Mouse (Mus musculus) MEL (cell line): ENCODE measurements around the gene Fmnl2. TPM values are rescaled to one million over a fixed set of nuclear protein-coding genes. Genes with fewer than 3 reads are reported as not detected.

Experiments used
- DNase-seq: peaks from one replicate; pipeline ENCODE4 v3.0.0; 2011; ENCODE audit warnings: low read depth, low spot score
- H3K27ac ChIP-seq: 2 replicates; pipeline ENCODE4 v1.5.1; 2012; ENCODE audit warnings: low read depth, mild to moderate bottlenecking, control low read depth, low read length, moderate library complexity; ENCODE audit not compliant: control insufficient read depth
- H3K27me3 ChIP-seq, 2 experiments: fragments of 150-350 bp in 1 of 2; sonication (generic) in 1 of 2; 2 replicates each; pipeline ENCODE4 v1.6.1; 2012; ENCODE audit warnings: low read length in 2 of 2, mild to moderate bottlenecking in 2 of 2, improper control_type of control experiment in 1 of 2, moderate library complexity in 1 of 2; ENCODE audit not compliant: insufficient read depth in 2 of 2, control insufficient read depth in 1 of 2
- H3K36me3 ChIP-seq, 2 experiments: 2 replicates each; pipeline ENCODE4 v1.6.1; 2012 to 2014; ENCODE audit warnings: low read length in 2 of 2, improper control_type of control experiment in 1 of 2, inconsistent platforms in 1 of 2, mild to moderate bottlenecking in 1 of 2; ENCODE audit not compliant: insufficient read depth in 2 of 2, control insufficient read depth in 1 of 2
- H3K4me1 ChIP-seq, 2 experiments: fragments of 150-350 bp in 1 of 2; sonication (generic) in 1 of 2; 2 replicates each; pipeline ENCODE4 v1.6.1; 2012; ENCODE audit warnings: low read length in 2 of 2, improper control_type of control experiment in 1 of 2, mild to moderate bottlenecking in 1 of 2; ENCODE audit not compliant: insufficient read depth in 2 of 2, control insufficient read depth in 1 of 2
- H3K4me3 ChIP-seq, 2 experiments: fragments of 150-350 bp in 1 of 2; sonication (generic) in 1 of 2; 2 replicates each; pipeline ENCODE4 v1.5.1; 2012; ENCODE audit warnings: low read depth in 2 of 2, low read length in 2 of 2, mild to moderate bottlenecking in 2 of 2, moderate library complexity in 2 of 2, control low read depth in 1 of 2, improper control_type of control experiment in 1 of 2; ENCODE audit not compliant: control insufficient read depth in 1 of 2, insufficient read depth in 1 of 2
- H3K79me2 ChIP-seq: 2 replicates; pipeline ENCODE4 v1.6.1; 2012; ENCODE audit warnings: mild to moderate bottlenecking, low read length, moderate library complexity; ENCODE audit not compliant: control insufficient read depth, poor library complexity, insufficient read depth
- H3K9ac ChIP-seq: 2 replicates; pipeline ENCODE4 v1.6.1; 2012; ENCODE audit warnings: low read depth, mild to moderate bottlenecking, control low read depth, low read length, moderate library complexity; ENCODE audit not compliant: control insufficient read depth, poor library complexity, severe bottlenecking
- H3K9me3 ChIP-seq: fragments of 150-350 bp; sonication (generic); replicated peaks from 2 replicates; pipeline ENCODE4 v1.6.1; 2012; ENCODE audit warnings: mild to moderate bottlenecking, low read length, improper control_type of control experiment, moderate library complexity; ENCODE audit not compliant: insufficient read depth
- BHLHE40 ChIP-seq: IDR thresholded peaks from 2 replicates; pipeline ENCODE4 v1.6.1; 2012; ENCODE audit warnings: low read depth, mild to moderate bottlenecking, inconsistent platforms, low read length, improper control_type of control experiment, borderline replicate concordance
- CHD2 ChIP-seq: IDR thresholded peaks from 2 replicates; pipeline ENCODE4 v1.6.1; 2011; ENCODE audit warnings: low read length, improper control_type of control experiment
- ELF1 ChIP-seq: IDR thresholded peaks from 2 replicates; pipeline ENCODE4 v1.6.1; 2014; ENCODE audit warnings: low read depth, mild to moderate bottlenecking, inconsistent platforms, low read length, improper control_type of control experiment, moderate library complexity
- EP300 ChIP-seq, 2 experiments: IDR thresholded peaks; 2 replicates each; pipeline ENCODE4 v1.6.1; 2011; ENCODE audit warnings: improper control_type of control experiment in 2 of 2, low read length in 2 of 2, low read depth in 1 of 2, mild to moderate bottlenecking in 1 of 2
- GABPA ChIP-seq: IDR thresholded peaks from 2 replicates; pipeline ENCODE4 v1.6.1; 2012; ENCODE audit warnings: low read depth, mild to moderate bottlenecking, inconsistent platforms, low read length, improper control_type of control experiment, moderate library complexity
- GATA1 ChIP-seq: IDR thresholded peaks from 2 replicates; pipeline ENCODE4 v1.6.1; 2011; ENCODE audit warnings: low read depth, low read length, improper control_type of control experiment
- HCFC1 ChIP-seq: IDR thresholded peaks from 2 replicates; pipeline ENCODE4 v1.6.1; 2012; ENCODE audit warnings: low read depth, mild to moderate bottlenecking, inconsistent platforms, low read length, improper control_type of control experiment, moderate library complexity
- KAT2A ChIP-seq: conservative IDR thresholded peaks from 2 replicates; pipeline ENCODE4 v1.6.1; 2012; ENCODE audit warnings: low read depth, low read length, improper control_type of control experiment, inconsistent platforms
- MAX ChIP-seq: IDR thresholded peaks from 2 replicates; pipeline ENCODE4 v1.6.1; 2011; ENCODE audit warnings: low read length, improper control_type of control experiment
- MAZ ChIP-seq: IDR thresholded peaks from 2 replicates; pipeline ENCODE4 v1.6.1; 2012; ENCODE audit warnings: low read depth, mild to moderate bottlenecking, inconsistent platforms, low read length, improper control_type of control experiment
- MXI1 ChIP-seq: IDR thresholded peaks from 2 replicates; pipeline ENCODE4 v1.6.1; 2011; ENCODE audit warnings: mild to moderate bottlenecking, low read depth, low read length, improper control_type of control experiment
- MYB ChIP-seq: IDR thresholded peaks from 2 replicates; pipeline ENCODE4 v1.6.1; 2011; ENCODE audit warnings: mild to moderate bottlenecking, low read depth, low read length, improper control_type of control experiment
- NELFE ChIP-seq: IDR thresholded peaks from 2 replicates; pipeline ENCODE4 v1.6.1; 2011; ENCODE audit warnings: low read depth, low read length, improper control_type of control experiment
- NRF1 ChIP-seq: IDR thresholded peaks from 2 replicates; pipeline ENCODE4 v1.6.1; 2014; ENCODE audit warnings: low read depth, mild to moderate bottlenecking, inconsistent platforms, low read length, improper control_type of control experiment, moderate library complexity; ENCODE audit not compliant: poor library complexity, insufficient read depth, severe bottlenecking
- POLR2AphosphoS5 ChIP-seq: IDR thresholded peaks from 2 replicates; pipeline ENCODE4 v1.6.1; 2012; ENCODE audit warnings: low read depth, borderline replicate concordance, mild to moderate bottlenecking, inconsistent platforms, low read length, moderate library complexity, mixed read lengths
- RCOR1 ChIP-seq: IDR thresholded peaks from 2 replicates; pipeline ENCODE4 v1.6.1; 2012; ENCODE audit warnings: low read depth, mild to moderate bottlenecking, inconsistent platforms, low read length, improper control_type of control experiment
- SIN3A ChIP-seq: IDR thresholded peaks from 2 replicates; pipeline ENCODE4 v1.6.1; 2012; ENCODE audit warnings: low read length, improper control_type of control experiment, inconsistent platforms
- SMC3 ChIP-seq: IDR thresholded peaks from 2 replicates; pipeline ENCODE4 v1.6.1; 2011; ENCODE audit warnings: low read depth, low read length, improper control_type of control experiment
- TBP ChIP-seq: IDR thresholded peaks from 2 replicates; pipeline ENCODE4 v1.8.0; 2011; ENCODE audit warnings: low read depth, low read length, improper control_type of control experiment
- TCF12 ChIP-seq: IDR thresholded peaks from 2 replicates; pipeline ENCODE4 v1.6.1; 2014; ENCODE audit warnings: low read depth, mild to moderate bottlenecking, inconsistent platforms, low read length, improper control_type of control experiment, moderate library complexity
- USF1 ChIP-seq: IDR thresholded peaks from 2 replicates; pipeline ENCODE4 v1.6.1; 2014; ENCODE audit warnings: low read depth, mild to moderate bottlenecking, inconsistent platforms, low read length, improper control_type of control experiment, moderate library complexity
- ZC3H11A ChIP-seq: IDR thresholded peaks from 2 replicates; pipeline ENCODE4 v1.6.1; 2012; ENCODE audit warnings: low read depth, mild to moderate bottlenecking, inconsistent platforms, low read length, improper control_type of control experiment
- ZMIZ1 ChIP-seq: IDR thresholded peaks from 2 replicates; pipeline ENCODE4 v1.6.1; 2012; ENCODE audit warnings: low read depth, mild to moderate bottlenecking, inconsistent platforms, low read length, improper control_type of control experiment, moderate library complexity
- ZNF384 ChIP-seq: IDR thresholded peaks from 2 replicates; pipeline ENCODE4 v1.6.1; 2012; ENCODE audit warnings: low read depth, mild to moderate bottlenecking, inconsistent platforms, low read length, improper control_type of control experiment
- polyA plus RNA-seq, 2 experiments: library from polyadenylated mRNA; stranded (reverse) in 1 of 2; unstranded in 1 of 2; fragments of >175 nt in 1 of 2; fragments of >200 nt in 1 of 2; gene quantifications; 2 replicates each; pipeline versions ENCODE4 v1.2.1 to v1.2.4; 2012; ENCODE audit warnings: low replicate concordance in 2 of 2, low read depth in 1 of 2; ENCODE audit not compliant: insufficient read length in 2 of 2, insufficient read depth in 1 of 2, missing spikeins in 1 of 2
- total RNA-seq: library from RNA; depleted of rRNA; stranded (reverse); fragments of 300-350 nt; gene quantifications from 2 replicates; pipeline ENCODE4 v1.2.3, GENCODE M21; 2012

The Fmnl2 gene
- total and polyA plus RNA-seq, 3 experiments = not detected

DNA sequence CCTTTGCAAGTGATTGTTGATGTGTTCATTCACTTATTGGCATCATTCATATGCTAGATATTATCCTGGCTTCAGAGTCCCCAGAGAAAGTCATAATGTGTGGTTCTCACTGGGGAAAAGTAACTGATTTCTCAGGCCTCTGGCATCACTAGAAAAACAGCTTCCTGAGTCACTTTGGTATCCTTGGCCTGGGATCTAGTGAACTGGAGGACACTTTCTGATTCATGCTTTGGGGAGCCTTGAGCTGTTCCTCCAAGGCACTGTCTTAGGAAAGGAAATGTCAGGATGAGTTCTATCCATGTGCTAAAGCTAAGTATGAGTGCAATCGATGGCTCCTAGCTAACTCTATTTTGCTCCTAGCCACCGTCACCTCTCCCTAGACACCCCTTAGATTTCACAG is 245.2 kb downstream of the Fmnl2 start:
- no peaks in the 10 kb centered on the region for H3K4me1 ChIP-seq
- TF ChIP-seq SMC3 (no peak), CHD2 (no peak), BHLHE40 (no peak), HCFC1 (no peak), TCF12 (no peak), MXI1 (no peak), POLR2AphosphoS5 (no peak), GABPA (no peak), EP300 (IDR thresholded peaks at IDR 0.05; ENCODE audit: low read depth in 1 of 2, low read length in 2 of 2) (no peak), NELFE (no peak), MAX (no peak), MAZ (no peak), ZC3H11A (no peak), SIN3A (no peak), MYB (no peak)
- no peak for DNase-seq
- H3K79me2 ChIP-seq = no peaks in the 10 kb centered on the region
- H3K27ac ChIP-seq = no peak overlapping the region
- no peaks in the 10 kb centered on the region for H3K36me3 ChIP-seq
- H3K4me3 ChIP-seq = no peak overlapping the region
- no peaks in the 10 kb centered on the region for H3K9me3 ChIP-seq
- no peaks in the 10 kb centered on the region for H3K27me3 ChIP-seq
- H3K9ac ChIP-seq = no peak overlapping the region

DNA sequence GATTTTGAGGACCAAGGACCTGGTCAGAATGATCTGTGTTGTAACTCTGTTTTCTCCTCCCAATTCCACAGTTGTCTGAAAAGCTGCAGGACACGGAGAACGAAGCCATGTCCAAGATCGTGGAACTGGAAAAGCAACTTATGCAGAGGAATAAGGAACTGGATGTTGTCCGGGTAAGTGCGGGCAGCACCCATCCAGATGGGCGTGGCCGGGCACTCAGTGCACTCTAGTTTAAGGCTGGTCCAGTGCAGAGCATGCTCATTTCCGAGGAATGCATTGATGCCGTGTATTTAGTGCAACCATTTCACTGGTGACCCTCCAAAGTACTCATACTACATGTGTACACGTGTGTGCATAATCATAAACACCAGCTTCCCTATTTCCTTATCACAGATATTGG is 247.7 kb downstream of the Fmnl2 start:
- TF ChIP-seq KAT2A = no peak
- no peak for TF ChIP-seq NRF1
- no peak for TF ChIP-seq TBP
- no peak for TF ChIP-seq RCOR1
- TF ChIP-seq CHD2 = no peak
- no peak for TF ChIP-seq ZNF384
- no peak for TF ChIP-seq USF1
- no peak for TF ChIP-seq HCFC1
- TF ChIP-seq MYB = no peak
- TF ChIP-seq MAZ = no peak
- no peak for TF ChIP-seq EP300 (IDR thresholded peaks at IDR 0.05; ENCODE audit: low read depth in 1 of 2, low read length in 2 of 2)
- no peak for TF ChIP-seq GABPA
- no peak for TF ChIP-seq ELF1
- no peak for TF ChIP-seq ZMIZ1
- TF ChIP-seq GATA1 = no peak
- no peak overlapping the region for H3K9ac ChIP-seq
- no peaks in the 10 kb centered on the region for H3K79me2 ChIP-seq
- no peaks in the 10 kb centered on the region for H3K27me3 ChIP-seq
- no peaks in the 10 kb centered on the region for H3K9me3 ChIP-seq
- H3K36me3 ChIP-seq = no peaks in the 10 kb centered on the region
- no peak for DNase-seq
- H3K27ac ChIP-seq = no peak overlapping the region
- no peaks in the 10 kb centered on the region for H3K4me1 ChIP-seq
- H3K4me3 ChIP-seq = no peak overlapping the region
